Mouse (Mus musculus): ENCODE results near the gene Acot6.

Acot6 gene

DNA sequence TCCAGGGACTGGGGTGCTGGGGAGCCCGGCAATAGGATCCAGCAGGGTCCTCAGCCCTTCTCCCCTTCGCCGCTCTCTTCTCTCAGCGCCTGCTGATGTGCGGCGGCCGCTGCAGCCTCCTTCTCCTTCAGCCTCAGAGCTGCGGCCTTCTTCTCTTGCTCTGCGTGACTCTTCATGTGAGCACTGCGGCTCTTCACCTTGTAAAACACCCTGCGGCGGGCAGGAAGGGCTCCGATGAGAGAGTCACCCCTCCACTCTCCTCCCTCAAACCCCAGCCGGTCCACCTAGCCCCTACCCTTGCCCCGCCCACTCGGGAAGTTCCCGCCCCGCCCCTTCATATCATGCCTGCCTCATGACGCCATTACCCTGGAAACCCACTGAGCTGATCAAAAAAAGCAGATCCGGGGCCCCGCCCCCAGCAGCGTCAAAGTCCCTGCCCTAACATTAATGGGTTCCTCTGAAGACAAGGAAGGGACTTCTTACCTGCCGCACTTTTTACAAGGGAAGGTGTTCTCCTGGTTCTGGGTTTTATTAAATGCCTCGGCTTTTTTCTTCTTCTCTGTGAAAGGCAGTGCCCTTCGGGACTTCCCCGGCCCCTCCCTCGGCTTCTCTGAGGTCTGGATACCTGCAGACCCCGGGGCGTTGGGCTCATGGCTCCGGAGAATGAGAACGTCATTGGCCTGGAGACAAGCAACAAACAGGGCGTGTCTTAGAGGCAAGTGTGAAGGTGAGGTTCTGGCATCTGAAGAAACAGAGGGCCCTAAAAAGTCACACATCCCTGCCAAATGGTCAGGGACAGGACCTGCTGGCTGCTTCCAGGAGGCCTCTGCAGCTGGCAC is 52.1 kb downstream of the Acot6 start:
- DNase-seq (ENCODE audit: low spot score in 2 of 2), result no peak

DNA sequence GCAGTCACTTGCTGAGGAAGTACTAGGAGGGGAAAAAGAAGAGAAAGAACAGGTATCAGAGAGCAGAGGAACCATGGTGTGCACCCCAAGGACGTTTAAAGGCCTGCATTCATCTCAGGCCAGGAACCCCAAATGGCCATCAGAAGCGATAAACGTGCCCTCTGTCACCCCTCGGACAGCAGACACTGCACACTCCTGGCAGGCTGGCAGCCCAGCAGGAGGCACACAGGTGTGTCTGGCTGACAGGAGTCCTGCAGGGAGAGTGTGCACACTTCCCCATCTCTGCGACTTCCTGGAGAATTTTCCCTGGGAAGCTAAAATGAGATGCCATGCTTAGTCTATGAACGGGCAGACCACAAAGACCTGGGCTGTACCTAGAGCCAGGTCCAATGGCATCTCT is 53.0 kb downstream of the Acot6 start:
- DNase-seq (ENCODE audit: low spot score in 2 of 2), result no peak

DNA sequence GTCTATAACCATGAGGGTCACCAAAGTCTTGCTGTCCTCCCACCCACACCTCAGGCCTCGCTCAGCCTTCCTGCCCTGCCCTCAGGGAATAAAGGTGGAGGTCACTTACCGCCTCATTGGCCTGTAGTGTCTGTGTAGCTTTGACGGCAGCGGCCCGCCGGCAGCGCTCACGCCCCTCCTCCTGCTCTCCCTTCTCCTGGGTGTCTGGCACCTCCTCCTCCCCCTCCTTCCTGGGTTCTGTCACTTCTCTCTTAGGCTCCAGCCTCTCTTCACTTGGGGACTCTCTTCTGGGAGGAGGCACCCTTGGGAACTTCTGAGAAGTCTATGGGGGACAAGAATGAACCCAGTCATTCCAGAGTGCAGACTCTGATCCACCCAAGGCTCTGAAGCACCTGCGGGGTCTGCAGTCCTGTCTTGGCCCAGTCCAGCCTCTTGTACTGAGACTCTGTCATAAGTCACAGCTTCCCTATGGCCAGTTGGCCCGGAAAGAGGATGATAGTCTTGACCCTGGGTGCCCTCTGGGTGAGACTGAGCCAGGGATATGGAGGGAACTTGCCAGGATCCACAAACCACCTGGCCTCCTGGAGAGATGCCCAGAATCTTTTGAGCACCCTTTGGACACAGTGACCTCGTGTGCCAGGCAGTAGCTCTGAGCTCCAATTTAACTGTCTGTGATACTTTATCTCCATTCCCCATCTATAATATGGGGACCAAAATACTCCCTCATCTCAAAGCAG is 54.5 kb downstream of the Acot6 start:
- peak; percentile 65 to 81 for DNase-seq (ENCODE audit: low spot score in 2 of 2)

DNA sequence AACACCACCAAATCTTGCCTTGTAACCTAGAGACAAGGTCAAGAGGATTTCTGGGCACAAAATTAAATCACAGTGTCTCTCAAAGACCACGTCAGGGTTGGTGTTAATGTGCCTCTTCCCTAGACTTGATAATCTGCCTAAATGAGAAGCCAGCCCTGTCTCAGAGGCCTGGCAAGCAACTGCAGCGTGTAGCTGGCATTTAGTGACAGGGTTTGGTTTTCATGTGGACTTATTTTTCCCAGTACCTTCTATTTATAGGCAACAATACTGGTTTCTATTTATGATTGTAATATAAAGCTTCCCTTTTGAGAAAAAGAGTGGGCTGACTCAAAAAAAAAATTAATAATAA is 55.0 kb downstream of the Acot6 start:
- no peak for DNase-seq (ENCODE audit: low spot score in 2 of 2)

DNA sequence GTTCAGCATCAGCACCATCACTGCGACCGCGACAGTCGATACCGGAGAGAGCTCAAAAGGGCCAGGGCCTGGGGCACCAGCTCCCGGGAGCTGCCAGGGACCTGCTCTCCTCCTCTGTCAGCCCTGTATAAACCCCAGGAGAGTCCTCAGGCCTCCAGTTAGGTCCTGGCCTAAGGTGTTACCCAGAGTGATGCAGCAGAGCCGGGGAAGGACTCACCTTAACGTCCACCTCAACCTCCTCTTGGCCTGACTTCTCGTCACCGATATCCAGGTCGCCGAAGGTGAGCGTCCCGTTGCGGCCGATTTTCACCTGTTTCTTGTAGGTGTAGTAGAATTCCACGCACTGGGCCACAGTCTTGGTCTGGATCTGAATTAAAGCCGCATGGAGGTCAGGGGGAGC is 55.8 kb downstream of the Acot6 start:
- no peak for DNase-seq (ENCODE audit: low spot score in 2 of 2)

DNA sequence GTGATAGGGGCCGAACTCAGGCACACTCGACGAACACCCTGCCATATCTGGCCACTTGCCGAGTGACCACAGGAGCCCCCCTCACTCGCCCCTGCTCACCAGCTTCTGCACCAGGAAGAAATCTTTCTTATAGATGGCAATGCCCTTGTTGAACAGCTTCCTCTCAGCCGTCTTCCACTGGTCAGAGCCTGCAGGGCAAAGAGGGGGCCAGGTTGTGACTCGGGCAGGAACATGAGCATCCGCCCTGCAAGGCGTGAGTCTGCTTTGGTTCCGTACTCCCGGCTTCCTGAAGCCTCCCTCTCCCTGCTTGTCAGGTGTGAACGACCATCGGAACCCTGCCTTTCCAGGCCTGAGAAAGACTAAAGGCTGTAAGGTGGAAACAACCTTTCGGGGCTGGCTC is 57.7 kb downstream of the Acot6 start:
- DNase-seq (ENCODE audit: low spot score in 2 of 2), result no peak

DNA sequence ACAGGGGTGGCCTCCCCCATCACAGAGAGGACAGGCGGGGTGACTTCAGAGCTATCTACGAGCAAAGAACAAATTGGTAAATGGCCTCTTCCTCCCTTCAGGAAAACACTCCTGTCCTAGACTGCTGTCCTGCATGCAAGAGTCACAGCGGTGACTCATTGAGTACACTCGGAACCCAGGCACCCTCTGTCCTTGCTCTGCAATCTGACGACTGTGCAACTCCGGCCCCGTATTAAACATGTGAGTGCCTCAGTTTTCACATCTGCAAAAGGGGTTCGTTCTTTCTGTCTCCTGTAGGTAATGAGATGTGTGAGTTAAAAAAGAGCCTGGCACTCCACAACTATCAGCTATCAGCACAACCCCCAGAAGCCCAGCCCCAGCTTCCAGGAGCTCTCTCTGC is 60.0 kb downstream of the Acot6 start:
- DNase-seq (ENCODE audit: low spot score in 2 of 2), result no peak

Data from heart, adult 9 months (tissue).